Mouse (Mus musculus) limb, embryonic 10.5 days (tissue): ENCODE data around the gene Kiss1r. TPM values are rescaled to one million over a fixed set of nuclear protein-coding genes. Genes with fewer than 3 reads are reported as not detected.

Experiments
- DNase-seq: peaks from one replicate; pipeline ENCODE4 v3.0.0-alpha.2; 2017; ENCODE audit warnings: low spot score
- H3K27ac ChIP-seq: fragments of 300-500 bp; sonication (generic); 2 replicates; pipeline ENCODE4 v1.5.1; 2016; ENCODE audit warnings: mild to moderate bottlenecking
- H3K27me3 ChIP-seq: fragments of 300-500 bp; sonication (generic); 2 replicates; pipeline ENCODE4 v1.6.1; 2016; ENCODE audit warnings: low read depth, mild to moderate bottlenecking; ENCODE audit not compliant: poor library complexity, severe bottlenecking
- H3K36me3 ChIP-seq: fragments of 300-500 bp; sonication (generic); 2 replicates; pipeline ENCODE4 v1.6.1; 2016; ENCODE audit warnings: mild to moderate bottlenecking, moderate library complexity
- H3K4me1 ChIP-seq: fragments of 300-500 bp; sonication (generic); 2 replicates; pipeline ENCODE4 v1.6.1; 2016
- H3K4me3 ChIP-seq: fragments of 300-500 bp; sonication (generic); 2 replicates; pipeline ENCODE4 v1.5.1; 2016; ENCODE audit warnings: mild to moderate bottlenecking, moderate library complexity
- H3K9me3 ChIP-seq: fragments of 300-500 bp; sonication (generic); replicated peaks from 2 replicates; pipeline ENCODE4 v1.6.1; 2016; ENCODE audit warnings: mild to moderate bottlenecking
- WGBS: fragments of 180-500 bp; shearing (Covaris S2); methylation state at CpG from one replicate; pipeline ENCODE4 v1.1.7; 2016; 5-methylcytosine and 5-hydroxymethylcytosine counted together
- polyA plus RNA-seq: library from polyadenylated mRNA; unstranded; fragments of >200 nt; fragmentation: Nextera tagmentation; extraction: Ambion mirVana; gene quantifications from 2 replicates; pipeline ENCODE4 v1.2.1, GENCODE M21; 2016

Kiss1r gene
- polyA plus RNA-seq, 1 experiment from 2014 or later: 0.31 TPM

DNA sequence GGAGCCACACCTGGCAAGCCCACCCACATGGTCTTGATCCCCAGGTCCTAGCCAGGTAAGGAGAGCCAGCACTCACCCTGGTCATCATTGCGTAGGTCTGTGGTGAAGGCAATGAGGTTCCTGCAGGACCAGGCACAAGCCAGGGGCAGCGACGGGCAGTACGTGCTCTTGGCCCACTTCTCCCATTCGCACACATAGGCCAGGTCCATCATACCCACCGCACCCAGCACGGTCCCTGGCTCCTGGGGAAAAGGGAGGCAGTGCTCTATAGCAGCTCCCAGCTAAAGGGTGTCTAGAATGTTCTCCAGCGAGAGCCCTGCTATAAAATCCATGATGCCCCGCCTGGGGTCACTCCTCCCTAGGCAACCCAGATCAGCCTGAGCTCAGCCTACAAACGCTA is 9.4 kb upstream of the Kiss1r start:
- Histone ChIP-seq H3K27me3 (no peaks in the 10 kb centered on the region), H3K4me1 (peaks cover 22% of the 10 kb centered on the region), H3K4me3 (peak overlapping the region; percentile 88), H3K36me3 (peaks cover 71% of the 10 kb centered on the region), H3K9me3 (no peaks in the 10 kb centered on the region), H3K27ac (peak overlapping the region; percentile 36; the same call in 1 of the 2 replicates)
- DNase-seq: no peak
- 93% methylated on average over 10 of the region's 10 CpGs for WGBS

DNA sequence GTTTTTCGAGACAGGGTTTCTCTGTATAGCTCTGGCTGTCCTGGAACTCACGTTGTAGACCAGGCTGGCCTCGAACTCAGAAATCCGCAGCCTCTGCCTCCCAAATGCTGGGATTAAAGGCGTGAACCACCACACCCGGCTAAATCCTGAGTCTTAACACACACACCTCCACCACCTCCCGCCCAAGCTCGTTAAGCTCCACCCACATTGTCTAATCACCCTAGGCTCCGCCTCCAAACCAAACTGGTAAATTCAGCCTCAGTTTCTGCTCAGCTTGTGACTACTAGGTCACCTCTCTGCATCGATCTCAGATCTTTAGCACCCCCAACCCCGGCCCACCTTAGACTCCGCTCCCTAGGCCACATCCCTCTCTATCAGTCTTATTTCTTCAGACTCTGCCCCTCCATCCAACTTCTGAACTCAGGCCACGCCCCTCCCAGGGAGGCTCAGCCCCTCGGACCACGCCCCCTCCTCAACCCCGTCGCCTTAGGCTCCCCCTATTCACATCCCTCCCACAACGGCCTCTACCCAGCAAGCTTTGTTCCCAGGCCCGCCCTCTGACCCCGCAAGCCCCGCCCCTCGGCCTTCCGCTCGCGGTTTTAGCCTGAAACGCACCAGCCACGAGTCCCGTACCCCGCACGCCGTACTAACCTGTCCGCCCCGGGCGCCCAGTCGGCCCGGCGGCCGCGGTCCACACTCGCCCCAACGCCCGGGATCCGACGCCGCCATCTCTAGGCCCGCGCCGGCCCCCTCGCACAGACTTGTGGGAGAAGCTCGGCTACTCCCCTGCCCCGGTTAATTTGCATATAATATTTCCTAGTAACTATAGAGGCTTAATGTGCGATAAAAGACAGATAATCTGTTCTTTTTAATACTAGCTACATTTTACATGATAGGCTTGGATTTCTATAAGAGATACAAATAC is 8.3 kb upstream of the Kiss1r start, which contains the start of gene Med16:
TSS of gene Med16 (minus strand) at position 757 of the 925 bp plus-strand sequence.
- Histone ChIP-seq H3K27ac (peak within 1 kb of the TSS; percentile 100), H3K9me3 (no peaks in the 10 kb centered on the region), H3K27me3 (no peaks in the 10 kb centered on the region), H3K36me3 (peaks cover 69% of the 10 kb centered on the region), H3K4me1 (peaks cover 22% of the 10 kb centered on the region), H3K4me3 (peak within 1 kb of the TSS; percentile 88)
- peak; percentile 96 for DNase-seq
- WGBS: 2% methylated on average over 52 of the region's 52 CpGs

DNA sequence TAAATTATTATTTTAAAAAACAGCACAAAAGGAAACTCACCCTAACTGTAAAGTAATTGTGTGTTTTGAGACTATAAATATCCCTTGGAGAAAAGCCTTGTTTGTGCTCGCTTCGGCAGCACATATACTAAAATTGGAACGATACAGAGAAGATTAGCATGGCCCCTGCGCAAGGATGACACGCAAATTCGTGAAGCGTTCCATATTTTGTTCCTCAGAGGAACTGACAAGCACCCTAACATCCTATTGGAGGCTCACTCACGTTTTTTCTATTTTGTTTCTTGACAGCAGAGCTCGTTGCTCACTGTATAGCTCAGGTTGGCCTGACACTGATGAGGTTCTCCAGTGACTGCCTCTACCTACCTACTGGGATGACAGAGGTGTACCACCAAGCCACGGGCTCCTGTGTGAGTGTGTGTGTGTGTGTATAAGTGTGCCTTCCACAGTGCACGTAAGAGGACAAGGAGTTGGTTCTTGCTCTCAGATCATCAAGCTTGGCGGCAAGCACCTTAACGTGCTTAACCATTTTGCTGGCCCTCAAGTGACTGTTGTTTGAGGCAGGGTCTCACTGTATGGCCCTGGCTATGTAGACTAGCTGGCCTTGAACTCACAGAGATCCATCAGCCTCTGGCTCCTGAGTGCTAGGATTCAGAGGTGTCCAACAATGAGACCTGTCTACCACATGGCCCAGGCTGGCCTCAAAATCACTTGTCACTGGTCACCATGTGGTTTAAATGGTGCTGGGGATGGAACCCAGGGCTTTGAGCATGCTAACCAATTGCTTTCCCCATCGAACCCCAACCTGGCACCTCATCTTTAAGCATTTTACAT is 7.5 kb upstream of the Kiss1r start:
- 25% methylated on average over 14 of the region's 14 CpGs for WGBS
- H3K9me3 ChIP-seq: no peaks in the 10 kb centered on the region
- peak overlapping the region; percentile 88 for H3K4me3 ChIP-seq
- H3K27me3 ChIP-seq: no peaks in the 10 kb centered on the region
- H3K4me1 ChIP-seq: peaks cover 27% of the 10 kb centered on the region
- peak; percentile 58 for DNase-seq
- H3K36me3 ChIP-seq: peaks cover 69% of the 10 kb centered on the region
- H3K27ac ChIP-seq: peak overlapping the region; percentile 100

- peaks cover 40% of the 10 kb centered on the region for H3K4me1 ChIP-seq
- H3K36me3 ChIP-seq: peaks cover 57% of the 10 kb centered on the region
- no peaks in the 10 kb centered on the region for H3K9me3 ChIP-seq
- H3K4me3 ChIP-seq: no peak within 1 kb of the TSS
- no peaks in the 10 kb centered on the region for H3K27me3 ChIP-seq
- no peak for DNase-seq
- no peak within 1 kb of the TSS for H3K27ac ChIP-seq
- WGBS: 92% methylated on average over 4 of the region's 4 CpGs
These were observed 6.2 kb upstream of the Kiss1r start, which contains the start of gene Gm26602 for GRCm38 (mm10) chr10:79910556-79910955. Gene Gm26602 (plus strand): TSS chr10:79910856.

GRCm38 (mm10) chr10:79912412-79912811 is 4.4 kb upstream of the Kiss1r start:
- no peak overlapping the region for H3K4me3 ChIP-seq
- peaks cover 39% of the 10 kb centered on the region for H3K36me3 ChIP-seq
- no peak overlapping the region for H3K27ac ChIP-seq
- H3K4me1 ChIP-seq: peaks cover 47% of the 10 kb centered on the region
- DNase-seq: no peak
- no peaks in the 10 kb centered on the region for H3K9me3 ChIP-seq
- WGBS: 57% methylated on average over 20 of the region's 20 CpGs
- peaks cover 4% of the 10 kb centered on the region for H3K27me3 ChIP-seq

- Histone ChIP-seq H3K27ac (no peak overlapping the region; the same call in 1 of the 2 replicates), H3K4me3 (peak overlapping the region; percentile 82; the same call in 1 of the 2 replicates)
These were observed 2.4 kb upstream of the Kiss1r start for GRCm38 (mm10) chr10:79914131-79914947.

GRCm38 (mm10) chr10:79914948-79915596 is 1.7 kb upstream of the Kiss1r start:
- Histone ChIP-seq H3K9me3 (no peaks in the 10 kb centered on the region), H3K4me1 (peaks cover 57% of the 10 kb centered on the region), H3K36me3 (peaks cover 39% of the 10 kb centered on the region), H3K4me3 (peak overlapping the region; percentile 82; the same call in 1 of the 2 replicates), H3K27ac (no peak overlapping the region), H3K27me3 (peaks cover 30% of the 10 kb centered on the region)
- no peak for DNase-seq
- WGBS: 72% methylated on average over 7 of the region's 7 CpGs

More at GRCm38 (mm10) chr10:79914131-79914947, 2.4 kb upstream of the Kiss1r start:
- 77% methylated on average over 11 of the region's 11 CpGs for WGBS
- Histone ChIP-seq H3K27me3 (peaks cover 23% of the 10 kb centered on the region), H3K4me1 (peaks cover 53% of the 10 kb centered on the region), H3K9me3 (no peaks in the 10 kb centered on the region), H3K36me3 (peaks cover 39% of the 10 kb centered on the region)
- no peak for DNase-seq

- Histone ChIP-seq H3K4me1 (peaks cover 67% of the 10 kb centered on the region), H3K4me3 (peak overlapping the region; percentile 82), H3K9me3 (no peaks in the 10 kb centered on the region), H3K36me3 (peaks cover 31% of the 10 kb centered on the region), H3K27me3 (peaks cover 40% of the 10 kb centered on the region), H3K27ac (peak overlapping the region; percentile 93)
- DNase-seq: no peak
- 11% methylated on average over 8 of the region's 8 CpGs for WGBS
These were observed 690 bp upstream of the Kiss1r start for GRCm38 (mm10) chr10:79916081-79916480.

GRCm38 (mm10) chr10:79917532-79918100 is 845 bp downstream of the Kiss1r start:
- H3K4me1 ChIP-seq: peaks cover 75% of the 10 kb centered on the region
- H3K9me3 ChIP-seq: no peaks in the 10 kb centered on the region
- peak overlapping the region; percentile 82 for H3K4me3 ChIP-seq
- peaks cover 15% of the 10 kb centered on the region for H3K36me3 ChIP-seq
- 64% methylated on average over 5 of the region's 5 CpGs for WGBS
- H3K27ac ChIP-seq: no peak overlapping the region
- H3K27me3 ChIP-seq: peaks cover 56% of the 10 kb centered on the region
- DNase-seq: no peak

DNA sequence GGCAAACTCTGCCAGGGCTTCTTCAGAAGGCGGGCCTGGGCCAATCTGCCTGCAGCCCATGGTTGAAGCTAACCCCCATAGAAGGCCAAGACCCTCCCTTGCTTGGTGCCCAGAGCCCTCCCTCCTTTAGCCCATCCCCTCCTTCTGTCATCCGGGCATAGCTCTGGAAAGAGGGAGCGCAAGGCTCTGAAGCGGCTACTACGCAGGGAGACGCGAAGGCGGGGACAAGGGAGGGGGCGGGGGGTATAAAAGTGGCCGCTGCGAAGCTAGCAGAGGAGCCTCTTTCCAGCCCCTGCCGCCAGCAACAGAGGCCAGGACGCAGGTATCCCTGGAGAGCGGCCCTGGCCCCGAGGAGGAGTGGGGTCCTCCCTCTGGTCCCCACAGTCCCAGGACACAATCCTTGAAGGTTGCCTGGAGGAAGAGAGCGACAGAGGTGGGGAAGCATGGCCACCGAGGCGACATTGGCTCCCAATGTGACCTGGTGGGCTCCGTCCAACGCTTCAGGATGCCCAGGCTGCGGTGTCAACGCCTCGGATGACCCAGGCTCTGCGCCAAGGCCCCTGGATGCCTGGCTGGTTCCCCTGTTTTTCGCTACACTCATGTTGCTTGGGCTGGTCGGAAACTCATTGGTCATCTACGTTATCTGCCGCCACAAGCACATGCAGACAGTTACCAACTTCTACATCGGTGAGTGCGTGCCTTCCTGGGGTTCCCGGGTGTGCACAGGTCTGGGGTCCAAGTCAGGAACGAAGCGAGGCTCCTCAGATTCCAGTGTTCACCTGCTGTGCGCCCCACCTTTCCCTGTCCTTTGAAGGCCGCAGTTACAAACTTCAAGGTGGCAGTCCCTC is 1.7 kb downstream of the Kiss1r start:
- peaks cover 64% of the 10 kb centered on the region for H3K27me3 ChIP-seq
- H3K4me1 ChIP-seq: peaks cover 78% of the 10 kb centered on the region
- peak overlapping the region; percentile 14; the same call in 1 of the 2 replicates for H3K27ac ChIP-seq
- H3K36me3 ChIP-seq: peaks cover 9% of the 10 kb centered on the region; the same call in 1 of the 2 replicates
- DNase-seq: peak; percentile 52
- H3K4me3 ChIP-seq: peak overlapping the region; percentile 43
- H3K9me3 ChIP-seq: no peaks in the 10 kb centered on the region
- WGBS: 5% methylated on average over 35 of the region's 35 CpGs
